Mouse (Mus musculus) adrenal gland, postnatal 14 days (tissue): ENCODE measurements around the gene Slc35b1. TPM values are rescaled to one million over a fixed set of nuclear protein-coding genes. Genes with fewer than 3 reads are reported as not detected.
"Not testable (repeated sequence)": the region's sequence is repeated elsewhere in the genome, so short reads cannot be mapped to it uniquely, and the experiment has no call there.

ENCODE experiments used
- DNase-seq: peaks from one replicate; pipeline ENCODE4 v3.0.0; 2021; ENCODE audit warnings: mixed read lengths
- total RNA-seq: library from RNA; stranded (reverse); gene quantifications from 2 replicates; pipeline ENCODE4 v1.2.3, GENCODE M21; 2021

The Slc35b1 gene
- total RNA-seq, 1 experiment from 2014 or later: 51.0 TPM

DNA sequence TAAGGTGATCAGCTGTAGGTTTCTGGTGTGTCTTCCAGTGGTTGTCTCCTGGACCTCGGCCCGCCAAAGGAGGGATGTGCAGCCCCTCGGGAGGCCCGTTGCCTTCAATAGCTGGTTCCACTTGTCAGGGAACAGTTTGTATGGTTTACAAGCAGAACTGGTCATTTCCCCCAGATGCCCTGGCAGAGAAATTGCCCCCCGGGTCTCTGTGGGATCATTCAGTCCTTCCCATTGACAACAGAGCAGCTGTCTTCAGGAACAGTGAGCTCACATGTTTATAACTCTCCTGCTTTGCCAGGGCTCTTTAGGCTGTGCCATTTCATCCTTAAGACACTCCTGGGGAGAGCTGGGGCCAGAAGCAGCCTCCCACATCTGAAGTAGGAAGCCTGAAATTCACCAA lies 9.6 kb downstream of the Slc35b1 start:
- DNase-seq: no peak

DNA sequence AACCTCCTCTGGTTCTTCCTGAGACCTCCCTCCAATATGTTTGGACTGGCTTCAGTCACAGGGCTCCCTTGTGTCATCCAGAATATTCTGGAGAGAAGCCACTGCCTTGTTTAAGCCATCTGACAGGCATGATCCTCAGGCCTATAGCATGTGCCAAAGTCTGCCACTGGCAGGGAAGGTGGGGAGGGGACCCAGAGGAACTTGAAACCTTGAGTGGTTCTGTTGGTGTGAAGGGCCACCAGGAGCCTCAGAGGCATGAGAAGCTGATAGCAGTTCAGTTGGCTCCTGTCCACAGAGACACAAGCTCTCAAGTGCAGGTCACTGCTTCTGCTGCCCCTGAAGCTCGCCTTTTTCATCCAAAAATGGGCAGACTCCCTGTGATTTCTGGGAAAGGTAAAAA lies 12.1 kb downstream of the Slc35b1 start:
- DNase-seq: no peak

DNA sequence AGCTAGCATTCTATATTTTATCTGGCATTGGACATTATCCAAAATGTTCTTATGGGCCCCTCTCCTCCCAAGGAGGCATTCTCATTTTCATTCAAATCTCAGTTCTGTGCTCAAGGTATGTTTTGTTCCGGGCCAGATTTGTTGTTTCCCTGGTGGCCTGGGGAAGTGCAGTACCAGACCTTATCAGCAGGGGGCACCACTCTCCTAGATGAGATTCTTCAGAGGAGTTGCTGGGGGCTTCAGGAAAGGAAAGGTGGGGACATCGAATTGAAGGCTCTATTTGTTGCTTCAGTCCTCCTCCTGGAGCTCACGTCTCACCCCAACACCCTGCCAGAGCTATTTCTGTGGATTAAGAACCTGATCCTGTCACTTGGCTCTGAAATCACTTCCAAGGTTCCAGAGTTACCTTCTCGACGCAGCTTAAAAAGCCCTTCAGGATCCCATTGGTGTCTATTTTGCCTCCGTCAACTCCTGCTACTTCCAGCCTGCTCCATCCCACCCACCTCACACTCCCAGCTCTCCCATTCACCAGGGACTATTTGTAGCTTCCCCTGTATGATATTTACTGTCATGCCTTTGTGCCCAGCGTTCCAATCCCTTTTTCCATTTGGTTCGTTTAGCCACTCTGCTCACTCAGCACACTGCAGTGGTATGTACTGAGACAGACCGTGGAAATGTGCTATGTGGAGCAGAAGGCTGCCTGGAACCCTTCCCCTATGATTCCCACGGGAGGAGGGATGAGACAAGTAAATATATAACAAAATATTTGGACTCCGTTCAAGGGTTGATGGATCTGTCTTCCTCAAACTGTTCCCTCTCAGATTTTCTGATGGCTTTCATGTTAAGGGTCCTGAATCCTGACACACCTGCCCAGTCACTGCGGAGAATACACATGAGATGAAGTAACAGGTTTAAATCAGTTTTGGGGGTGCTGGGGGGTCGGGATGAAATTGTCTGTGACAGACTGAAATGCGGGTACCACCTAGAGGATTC lies 13.6 kb downstream of the Slc35b1 start:
- peak; percentile 84 for DNase-seq

DNA sequence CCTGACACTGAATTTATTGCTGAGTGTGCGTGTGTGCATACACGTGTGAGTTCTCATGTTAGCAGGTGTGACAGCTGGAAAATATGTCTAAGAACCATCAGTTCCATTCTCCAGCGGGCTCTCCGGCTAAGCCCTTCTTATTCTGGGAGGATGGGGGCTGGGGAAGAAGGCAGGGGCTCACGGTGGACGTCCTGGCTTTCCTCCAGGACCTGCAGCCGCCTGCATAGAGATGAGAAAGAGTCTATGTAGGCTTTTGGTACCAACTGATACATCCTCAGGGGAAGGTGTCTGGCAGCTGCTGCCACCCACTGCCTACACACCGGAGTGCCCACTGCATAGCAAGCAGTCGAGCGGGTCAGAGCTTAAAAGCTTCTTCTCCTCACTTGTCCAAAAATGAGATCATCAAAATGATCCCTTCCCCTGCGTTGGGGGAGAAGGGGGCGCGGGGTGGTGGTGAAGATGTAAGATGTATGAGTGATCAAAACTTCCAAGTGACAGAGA lies 15.1 kb downstream of the Slc35b1 start:
- DNase-seq: no peak

DNA sequence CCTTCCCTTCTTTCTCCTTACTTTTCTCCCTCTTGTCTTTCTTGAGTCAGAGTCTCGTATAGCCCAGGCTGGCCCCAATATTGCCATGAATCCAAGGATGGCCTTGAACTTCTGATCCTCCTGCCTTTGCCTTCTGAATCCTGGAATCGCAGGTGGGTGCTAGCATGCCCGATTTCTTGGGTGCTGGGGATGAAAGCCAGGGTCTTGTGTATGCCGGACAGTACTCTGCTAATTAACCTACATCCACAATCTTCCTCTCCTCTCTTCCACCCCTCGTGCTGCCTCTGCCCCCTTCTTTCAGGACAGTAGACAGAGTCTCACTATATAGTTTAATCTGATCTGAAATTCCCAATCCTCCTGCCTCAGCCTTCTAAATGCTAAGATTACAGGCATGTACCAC lies 17.1 kb downstream of the Slc35b1 start:
- DNase-seq: no peak

DNA sequence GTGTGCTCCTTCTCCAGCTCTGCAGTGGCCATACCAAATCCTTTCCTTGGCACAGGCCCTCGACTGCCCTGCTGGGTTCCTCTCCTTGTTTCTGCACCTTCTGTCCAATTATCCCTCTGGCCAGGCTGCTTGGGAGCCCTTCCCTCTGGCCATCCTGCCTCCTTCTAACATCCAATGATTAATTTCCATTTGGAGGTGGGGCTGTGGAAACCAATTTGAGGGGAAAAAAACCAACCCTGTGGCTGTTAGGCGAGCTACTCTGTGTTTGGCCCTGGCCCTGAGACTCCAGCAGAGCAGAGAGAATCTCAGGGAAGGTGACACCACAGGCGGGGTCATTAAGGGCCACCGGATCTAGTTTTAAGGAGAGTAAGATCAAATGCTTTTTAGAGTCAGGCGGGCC lies 17.7 kb downstream of the Slc35b1 start:
- DNase-seq: peak; percentile 62

DNA sequence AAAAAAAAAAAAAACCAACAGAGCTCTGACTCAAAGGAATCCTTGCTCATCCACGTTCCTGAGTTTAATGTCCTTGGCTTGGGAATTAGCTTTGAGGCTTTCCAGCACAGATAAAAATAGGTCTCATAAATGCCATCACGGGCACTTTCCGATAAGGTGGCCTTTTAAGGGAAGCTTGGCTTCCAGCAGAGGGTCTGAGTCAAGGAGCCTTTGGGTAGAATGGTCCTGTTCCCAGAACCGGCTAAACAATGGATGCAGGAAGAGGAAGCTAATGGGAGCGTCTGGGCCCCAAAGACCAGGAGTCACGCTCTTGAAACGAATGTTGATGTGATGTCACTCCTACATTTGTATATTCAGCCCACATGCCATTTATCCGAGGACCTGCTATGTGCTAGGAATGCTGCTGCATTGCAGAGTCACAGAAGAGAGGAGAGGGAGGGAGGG lies 18.2 kb downstream of the Slc35b1 start:
- peak; percentile 64 for DNase-seq

DNA sequence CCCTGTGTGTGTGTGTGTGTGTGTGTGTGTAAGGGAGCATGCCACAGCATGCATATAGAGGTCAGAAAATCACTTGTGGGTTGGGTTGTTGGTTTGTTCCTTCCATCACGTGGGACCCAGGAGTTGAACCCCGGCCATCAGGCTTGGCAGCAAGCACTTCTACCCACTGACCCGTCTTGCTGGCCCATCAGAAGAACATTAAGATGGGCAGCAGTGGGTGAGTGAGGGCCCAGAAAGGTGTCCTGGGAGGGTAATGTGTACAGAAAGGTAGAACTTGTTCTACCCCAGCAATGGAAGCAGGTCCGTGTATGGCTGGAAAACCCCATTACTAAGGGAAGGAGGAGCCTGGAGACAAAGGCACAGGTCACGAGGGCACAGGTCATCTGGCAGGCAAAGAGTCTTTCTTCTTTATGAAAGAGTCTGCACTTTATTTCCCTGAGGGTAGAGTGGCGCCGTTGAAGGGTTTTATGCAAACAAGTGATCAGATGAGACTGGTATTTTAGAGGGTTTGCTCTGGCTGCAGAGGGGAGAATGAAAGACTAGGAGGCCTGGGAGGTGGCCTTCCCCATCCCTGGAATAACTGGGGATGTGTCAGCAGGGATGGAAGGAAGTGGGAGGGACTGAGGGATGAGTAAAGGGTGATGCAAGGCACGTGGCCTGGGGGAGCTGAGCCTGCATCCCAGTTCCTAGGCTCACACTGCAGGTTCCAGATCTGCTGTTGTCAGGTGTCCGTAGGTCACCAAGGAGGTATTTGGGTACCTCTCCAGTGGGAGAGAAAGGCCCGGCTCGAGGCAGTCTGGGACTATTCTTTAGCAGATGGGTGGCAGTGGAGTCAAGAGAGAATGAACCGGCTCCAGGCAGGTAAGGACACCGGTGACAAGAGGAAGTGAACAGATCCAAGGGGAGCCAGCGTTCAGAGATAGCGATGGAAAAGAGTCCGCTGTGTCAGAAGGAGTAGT lies 19.2 kb downstream of the Slc35b1 start:
- DNase-seq: peak; percentile 44

DNA sequence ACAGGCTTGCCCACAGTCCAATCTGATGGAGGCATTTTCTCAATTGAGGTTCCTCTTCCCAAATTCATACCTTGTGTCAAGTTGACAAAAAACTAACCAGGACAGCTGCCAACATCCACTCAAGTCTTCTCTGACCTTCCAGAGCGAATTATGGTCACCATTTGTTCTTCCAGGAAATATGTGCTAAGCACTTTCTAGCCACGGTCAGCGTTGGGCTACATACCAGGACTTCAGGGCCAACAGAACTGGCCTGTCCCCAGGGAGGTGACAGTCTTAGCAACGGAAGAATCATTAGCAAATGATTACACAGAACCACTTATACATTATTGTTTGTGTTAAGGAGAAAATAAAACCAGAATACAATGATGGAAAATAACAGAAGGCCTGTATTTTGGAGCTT lies 21.3 kb downstream of the Slc35b1 start:
- DNase-seq: peak; percentile 64

DNA sequence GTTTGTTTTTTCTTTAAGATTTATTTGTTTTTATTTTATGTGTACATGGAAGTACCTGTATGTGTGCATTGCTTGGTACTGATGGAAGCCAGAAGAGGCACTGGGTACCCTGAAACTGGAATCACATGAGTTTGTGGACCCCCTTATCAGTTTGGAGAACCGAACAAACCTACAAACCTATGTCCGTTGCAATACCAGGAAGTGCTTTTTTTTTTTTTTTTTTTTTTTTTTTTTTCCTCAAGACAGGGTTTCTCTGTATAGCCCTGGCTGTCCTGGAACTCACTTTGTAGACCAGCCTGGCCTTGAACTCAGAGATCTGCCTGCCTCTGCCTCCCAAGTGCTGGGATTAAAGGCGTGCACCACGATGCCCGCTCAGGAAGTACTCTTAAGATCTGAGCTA lies 21.9 kb downstream of the Slc35b1 start:
- DNase-seq: not testable (repeated sequence)

DNA sequence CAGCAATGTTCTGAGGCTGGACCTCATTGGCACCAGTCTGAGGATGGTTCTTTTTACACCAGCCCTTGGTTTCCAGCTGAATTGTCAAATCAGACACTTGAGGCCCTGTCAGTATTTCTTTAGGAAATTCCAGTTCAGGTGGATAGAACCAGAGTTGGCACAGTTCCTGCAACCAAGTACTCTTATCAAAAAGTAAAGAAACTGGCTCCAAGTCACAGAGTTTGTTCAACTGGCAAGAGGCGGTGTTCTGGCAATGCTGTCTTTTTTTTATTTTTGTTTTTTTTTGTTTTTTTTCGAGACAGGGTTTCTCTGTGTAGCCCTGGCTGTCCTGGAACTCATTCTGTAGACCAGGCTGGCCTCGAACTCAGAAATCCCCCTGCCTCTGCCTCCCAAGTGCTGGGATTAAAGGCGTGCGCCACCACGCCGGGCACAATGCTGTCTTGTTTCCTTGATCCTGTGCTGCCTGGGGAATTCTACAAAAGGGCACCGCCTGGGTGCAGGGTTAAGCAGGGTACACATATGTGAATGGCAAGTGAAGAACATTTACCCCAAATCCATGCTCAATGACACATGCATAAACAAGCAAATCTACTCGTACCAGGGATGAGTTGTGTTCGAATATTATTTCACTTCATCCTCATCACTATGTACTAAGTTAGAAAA lies 25.1 kb downstream of the Slc35b1 start:
- no peak for DNase-seq

DNA sequence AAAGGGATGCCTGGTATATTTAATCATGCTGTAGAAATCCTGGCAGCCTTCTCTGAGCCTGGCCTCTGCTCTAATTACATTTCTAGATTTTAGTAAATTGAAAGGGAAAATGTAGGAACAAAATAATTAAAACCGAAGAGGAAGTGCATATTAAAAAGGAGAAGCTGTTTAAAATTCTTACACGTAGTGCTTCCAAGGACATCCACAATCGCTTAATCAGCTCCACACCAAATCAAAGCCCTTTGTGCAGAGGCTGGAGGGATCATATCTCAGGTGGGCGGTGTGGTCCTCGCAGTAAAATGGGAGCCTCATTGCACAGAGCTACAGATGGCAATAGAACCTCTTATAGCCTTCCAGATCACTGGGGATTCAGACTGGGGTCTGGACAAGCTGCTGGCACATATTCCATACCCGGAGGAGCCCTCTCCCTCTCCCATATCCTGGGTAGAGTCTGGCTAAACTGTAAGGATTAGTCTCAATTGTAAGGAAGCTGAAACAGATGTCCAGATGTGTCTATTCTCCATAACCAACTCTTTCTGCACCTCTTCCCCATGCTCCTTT lies 27.0 kb downstream of the Slc35b1 start:
- no peak for DNase-seq

DNA sequence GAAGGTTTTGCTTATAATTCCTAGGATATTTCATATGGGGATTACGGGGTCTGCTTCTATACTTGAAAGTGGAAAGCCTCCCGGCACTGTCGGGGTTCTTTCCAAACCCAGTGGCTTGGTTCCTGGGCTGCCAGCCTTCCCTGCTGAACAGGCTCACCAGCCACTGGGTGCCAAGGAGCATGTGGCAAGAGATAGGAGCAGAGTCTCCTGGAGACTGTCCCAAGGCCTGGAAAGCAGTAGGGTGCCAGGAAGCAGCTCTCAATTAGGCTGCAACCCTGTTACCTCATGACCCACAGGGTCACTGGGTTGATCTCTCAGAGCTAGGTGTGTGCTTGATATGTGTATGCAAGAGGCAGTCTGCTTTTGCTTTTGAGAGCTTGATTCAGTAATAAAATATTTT lies 28.1 kb downstream of the Slc35b1 start:
- DNase-seq: peak; percentile 86

DNA sequence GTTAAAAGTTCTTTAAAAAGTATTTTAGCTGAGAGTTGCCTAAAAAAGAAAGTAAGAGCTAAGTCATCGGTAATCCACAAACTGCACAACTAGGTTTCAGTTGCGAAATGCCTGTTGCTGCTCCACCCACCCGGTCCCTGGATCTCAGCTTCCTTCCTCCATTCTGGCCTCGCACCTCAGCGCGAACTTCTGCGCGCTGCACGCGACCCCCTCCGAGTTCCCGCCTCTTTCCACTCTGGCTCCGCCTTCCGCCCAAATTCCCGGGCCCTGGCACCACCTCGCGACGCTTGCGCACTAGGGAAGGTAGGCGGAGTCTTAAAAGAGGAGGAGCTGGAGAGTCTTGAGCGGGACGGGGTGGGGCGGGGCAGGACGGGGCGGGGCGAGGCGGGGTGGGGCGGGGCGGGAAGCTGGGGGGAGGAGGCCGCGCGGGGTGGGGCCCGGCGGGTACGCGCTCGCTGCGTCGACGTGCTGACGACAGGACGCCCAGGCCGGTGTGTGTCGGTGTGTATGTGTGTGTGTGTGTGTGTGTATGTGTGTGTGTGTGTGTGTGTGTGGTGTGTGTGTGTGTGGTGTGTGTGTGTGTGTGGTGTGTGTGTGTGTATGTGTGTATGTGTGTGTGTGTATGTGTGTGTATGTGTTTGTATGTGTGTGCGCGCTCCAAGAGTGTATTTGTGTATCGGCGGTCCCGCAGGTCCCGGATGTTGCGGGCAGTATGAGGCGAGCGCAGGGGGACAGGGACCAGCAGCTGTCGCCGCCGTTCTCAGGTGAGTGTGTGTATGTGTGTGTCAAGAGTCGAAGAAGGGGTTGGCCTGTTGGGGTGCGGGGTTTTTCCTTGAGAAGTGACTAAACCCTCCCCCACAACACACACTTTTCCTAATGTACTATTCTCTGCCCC lies 29.4 kb downstream of the Slc35b1 start, which contains the start of gene Spop:
Gene Spop, plus strand, starts transcription at position 440 of the 895 bp plus-strand sequence.
- peak; percentile 96 for DNase-seq

DNA sequence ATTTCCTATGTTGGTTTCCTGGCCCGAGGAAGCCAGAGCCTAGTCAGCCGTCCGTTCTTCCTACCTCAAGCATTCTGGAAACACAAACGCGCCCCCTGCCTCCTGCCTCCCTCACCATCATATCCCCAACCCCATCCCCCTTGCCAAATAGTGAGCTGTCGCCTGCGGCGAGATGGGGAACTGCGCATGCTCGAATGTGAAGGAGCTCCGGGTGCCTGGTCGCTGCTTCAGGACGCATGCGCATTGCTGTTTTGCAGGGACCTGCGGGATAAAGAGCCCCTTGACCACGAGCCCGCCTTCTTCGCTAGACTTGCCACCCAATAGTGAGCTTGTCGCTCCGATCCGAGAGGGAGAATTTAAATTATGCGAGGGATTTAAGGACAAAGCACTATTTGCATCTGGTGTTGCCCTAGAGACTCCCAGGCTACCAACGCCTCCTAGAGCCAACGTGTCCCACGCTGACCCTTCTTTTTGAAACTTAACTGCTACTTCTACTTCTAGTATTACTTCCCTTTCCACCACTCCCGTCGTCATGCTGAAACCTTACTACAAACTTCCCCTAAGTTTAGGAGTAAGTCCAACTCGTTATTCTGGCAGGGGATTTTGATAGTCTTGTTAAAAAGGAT lies 30.2 kb downstream of the Slc35b1 start:
- DNase-seq: peak; percentile 98

DNA sequence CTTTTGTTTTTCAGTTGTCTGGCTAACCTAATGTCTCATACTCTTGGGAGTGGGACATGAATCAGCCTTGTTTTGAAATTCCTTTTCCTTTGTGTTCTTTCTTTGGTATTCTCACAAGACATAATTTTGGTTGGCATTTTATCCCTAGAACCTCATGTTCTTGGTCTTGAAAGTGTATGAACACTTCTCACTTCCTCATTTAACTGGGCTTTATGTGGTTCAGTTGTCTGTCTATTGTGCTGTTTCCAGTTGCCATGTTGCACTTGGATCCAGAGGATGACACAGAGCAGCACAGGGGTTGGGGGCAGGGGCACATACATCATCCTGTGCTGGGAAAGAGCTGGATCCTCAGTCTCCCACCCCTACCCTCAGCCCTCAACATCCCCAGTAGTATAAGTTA lies 31.4 kb downstream of the Slc35b1 start:
- DNase-seq: no peak

DNA sequence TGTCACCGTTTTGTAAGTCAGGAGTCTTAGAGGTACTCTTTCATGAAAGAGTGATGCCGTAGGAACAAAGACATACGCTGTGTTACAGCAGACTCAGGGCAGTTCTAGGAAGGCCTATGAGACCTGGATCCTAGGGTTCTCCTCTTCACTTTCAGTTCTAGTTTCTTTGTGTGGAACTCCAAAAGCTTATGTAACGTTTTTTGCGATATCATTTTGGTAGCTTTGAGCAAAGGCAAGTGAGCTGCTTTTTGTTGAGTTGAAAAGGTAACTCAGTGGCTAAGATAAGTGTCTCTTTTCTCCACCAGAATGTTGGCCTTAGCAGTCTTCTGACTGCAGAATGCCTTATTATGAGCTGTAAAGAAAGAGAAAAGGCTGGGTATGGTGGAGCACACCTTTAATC lies 32.8 kb downstream of the Slc35b1 start:
- DNase-seq: no peak

DNA sequence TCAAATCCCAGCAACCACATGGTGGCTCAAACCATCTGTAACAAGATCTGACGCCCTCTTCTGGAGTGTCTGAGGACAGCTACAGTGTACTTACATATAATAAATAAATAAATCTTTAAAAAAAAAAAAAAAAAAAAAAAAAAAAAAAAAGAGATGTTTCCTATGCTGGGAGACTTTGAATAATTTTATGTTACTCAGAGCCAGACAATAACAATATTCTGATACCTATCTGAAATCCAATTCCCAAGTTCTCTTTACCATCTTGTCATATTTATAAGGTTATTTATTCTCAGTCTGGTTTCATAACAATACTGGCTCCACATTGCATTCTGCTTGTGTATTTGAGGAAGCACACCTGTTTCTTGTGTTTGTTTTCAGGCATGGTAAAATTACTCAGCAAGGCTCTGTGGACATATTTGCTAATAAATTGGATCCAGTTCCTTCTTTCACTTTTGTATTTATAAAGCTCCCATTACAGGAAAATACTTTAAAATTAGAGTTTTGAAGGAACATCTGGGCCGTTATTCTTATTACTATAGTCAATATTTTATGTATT lies 36.5 kb downstream of the Slc35b1 start:
- DNase-seq: no peak

DNA sequence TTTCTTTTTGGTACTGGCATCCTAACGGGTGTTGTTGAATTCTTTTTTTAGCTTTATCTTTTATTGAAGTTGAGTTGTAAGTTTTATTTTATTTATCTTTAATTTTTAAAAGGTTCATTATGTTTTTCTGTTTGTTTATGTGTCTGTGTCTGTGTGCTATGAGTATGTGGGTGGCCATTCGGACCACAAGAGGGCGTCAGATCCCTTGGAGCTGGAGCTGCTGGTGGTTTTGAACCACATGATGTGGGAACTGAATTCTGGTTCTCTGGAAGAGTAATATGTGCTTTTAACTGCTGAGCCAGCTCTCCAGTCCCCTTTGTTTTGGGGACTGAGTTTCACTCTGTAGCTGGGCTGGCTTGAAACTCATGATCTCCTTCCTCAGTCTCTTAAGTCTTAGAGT lies 39.0 kb downstream of the Slc35b1 start:
- DNase-seq: peak; percentile 22

DNA sequence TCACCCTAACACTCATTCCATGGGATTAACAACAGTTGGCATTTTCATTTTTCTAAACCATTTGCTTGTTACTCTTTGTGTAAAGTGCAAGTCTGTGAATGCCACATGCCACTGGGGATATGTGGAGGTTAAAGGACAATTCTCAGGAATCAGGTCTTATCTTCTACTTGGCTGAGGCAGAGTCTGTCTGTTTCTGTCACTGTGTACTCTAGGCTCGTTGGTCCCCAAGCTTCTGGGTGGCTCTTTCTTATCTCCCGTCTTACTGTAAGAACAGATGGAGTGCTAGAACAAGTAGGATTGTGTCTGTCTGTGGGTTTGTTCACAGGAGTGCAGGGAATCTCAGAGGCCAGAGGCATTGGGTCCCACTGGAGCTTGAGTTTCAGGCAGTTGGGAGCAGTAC lies 46.9 kb downstream of the Slc35b1 start:
- no peak for DNase-seq
